Mouse (Mus musculus): ENCODE measurements around the gene Agtrap.
"Not testable (repeated sequence)": the region's sequence is repeated elsewhere in the genome, so short reads cannot be mapped to it uniquely, and the experiment has no call there.

Agtrap gene

DNA sequence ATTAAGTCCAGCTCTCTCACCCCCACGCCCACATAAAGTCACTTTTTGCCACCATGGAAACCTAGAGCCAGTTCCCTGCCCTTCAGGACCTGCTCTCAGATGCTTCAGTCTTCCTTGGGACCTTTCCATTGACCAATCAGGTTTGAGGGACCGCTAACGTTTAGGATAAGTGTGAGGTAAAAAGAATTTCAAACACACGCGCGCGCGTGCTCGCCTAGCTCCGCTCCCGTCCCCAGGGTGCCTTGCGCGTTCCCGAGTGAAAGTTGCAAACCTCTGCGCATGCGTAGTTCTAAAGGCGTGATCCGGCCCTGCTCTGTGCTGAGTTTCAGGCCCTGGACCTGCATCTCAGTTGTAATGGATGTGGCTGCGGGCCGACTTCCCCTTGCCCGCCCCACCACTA, 12.6 kb downstream of the Agtrap start:
- DNase-seq (ENCODE audit: low spot score in 2 of 2) = peak; percentile 51 to 64

DNA sequence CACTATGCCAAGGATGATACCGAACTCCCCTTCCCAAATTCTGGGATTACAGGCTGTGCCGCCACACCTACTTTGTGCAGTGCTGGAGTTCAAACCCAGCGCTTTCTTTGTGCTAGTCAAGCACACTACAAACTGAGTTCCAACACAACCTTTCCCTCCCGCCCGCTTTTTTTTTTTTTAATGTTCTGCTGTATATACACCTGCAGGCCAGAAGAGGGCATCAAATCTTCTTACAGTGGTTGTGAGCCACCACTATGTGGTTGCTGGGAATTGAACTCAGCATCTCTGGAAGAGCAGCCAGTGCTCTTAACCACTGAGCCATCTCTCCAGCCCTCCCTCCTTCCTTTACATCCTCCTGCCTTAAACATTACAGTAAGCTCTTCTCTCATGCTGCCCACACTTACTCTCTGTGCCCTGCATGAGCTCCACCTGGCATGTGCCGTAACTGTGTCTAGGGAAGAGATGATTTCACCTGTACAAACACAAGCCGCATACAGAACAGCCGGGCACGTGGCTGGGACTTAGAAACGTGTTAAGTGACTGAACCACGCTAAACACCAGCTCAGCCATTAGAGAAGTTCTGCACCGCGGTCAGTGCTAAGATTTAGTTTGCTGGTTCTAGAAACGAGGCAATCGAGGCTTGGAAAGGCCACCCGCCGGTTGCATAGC, 13.2 kb downstream of the Agtrap start:
- DNase-seq (ENCODE audit: low spot score in 2 of 2) = no peak

DNA sequence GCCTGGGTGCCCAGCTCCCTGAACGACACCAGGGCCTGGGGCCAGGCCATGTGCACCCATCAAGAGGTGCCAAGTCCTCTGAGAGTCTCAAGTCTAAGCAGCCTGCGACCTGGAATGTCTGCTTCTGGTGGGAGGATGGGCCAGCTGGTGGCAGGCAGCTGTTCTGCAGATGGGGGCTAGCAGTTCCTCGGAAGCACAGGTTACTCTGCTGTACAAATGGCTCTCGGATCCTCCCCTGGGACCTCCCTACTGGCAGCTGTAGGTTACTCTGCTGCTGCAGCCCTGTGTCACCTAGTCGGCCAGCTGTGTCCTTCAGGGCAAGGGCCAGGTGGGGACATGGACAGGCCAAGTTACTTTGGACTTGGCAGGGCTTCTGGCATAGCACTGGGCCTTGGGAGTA, 16.3 kb downstream of the Agtrap start:
- DNase-seq (ENCODE audit: low spot score in 2 of 2) = no peak

DNA sequence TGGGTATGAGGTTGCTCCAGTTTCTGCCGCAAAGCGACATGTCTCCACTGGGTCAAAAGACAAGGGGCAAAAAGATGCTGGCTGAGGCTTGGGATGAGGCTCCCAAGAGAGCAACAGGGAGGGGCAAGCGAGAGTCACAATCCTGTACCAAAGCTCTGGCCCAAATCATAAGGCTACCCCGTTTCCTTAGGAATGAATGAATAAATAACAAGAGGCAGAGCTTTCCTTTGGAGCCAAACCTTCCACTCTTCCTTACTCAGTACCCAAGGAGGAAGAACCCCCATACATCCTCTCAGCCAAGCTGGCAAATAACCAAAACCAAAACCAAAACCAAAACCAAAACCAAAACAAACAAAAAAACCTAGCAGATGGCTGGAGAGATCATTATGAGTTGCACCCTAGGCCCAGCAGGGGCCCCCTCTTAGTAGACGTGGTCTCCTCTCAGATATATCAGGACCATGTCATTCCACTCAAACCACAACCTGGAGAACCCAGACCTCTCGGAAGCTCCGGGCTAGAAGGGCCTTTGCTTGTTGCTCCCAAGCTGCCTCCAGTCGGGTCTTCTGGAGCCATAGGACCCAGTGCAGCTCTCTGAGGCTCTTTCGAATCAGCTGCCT, 18.1 kb downstream of the Agtrap start:
- no peak for DNase-seq (ENCODE audit: low spot score in 2 of 2)

DNA sequence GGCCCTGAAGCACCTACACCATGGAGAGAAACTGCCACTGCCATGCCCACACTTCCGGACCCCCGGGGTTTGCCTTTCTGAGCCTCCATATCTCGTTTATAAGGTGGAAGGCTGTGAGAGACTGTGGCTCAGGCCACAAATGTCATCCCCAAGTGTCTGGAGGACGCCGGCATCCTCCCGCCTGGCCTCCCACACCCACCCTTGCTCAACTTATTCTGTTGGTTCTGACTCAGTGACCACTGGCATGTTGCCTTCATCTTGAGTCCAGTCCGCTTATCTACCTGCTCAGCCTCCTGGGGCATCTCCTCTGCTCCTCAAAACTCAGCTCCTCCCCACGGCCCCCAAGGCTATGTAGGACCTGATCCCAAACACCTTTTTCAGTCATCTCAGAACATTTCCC, 20.5 kb downstream of the Agtrap start:
- no peak for DNase-seq (ENCODE audit: low spot score in 2 of 2)

DNA sequence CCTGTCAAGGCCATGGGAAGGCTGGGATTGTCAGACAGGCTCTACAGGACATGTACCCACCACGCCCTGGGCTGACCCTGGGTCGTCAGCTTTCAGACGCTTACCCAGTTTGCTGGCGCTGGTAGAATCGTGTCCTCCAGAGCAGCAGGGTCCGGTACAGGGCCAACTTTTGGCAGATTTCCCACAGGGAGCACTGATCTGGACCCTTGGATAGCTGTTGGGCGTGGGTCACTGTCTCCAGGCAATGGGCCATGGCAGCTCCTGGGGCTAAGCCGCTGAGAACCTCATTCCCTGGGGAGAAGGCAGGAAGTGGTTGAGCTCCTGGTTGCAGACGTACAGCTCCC, 21.5 kb downstream of the Agtrap start:
- DNase-seq (ENCODE audit: low spot score in 2 of 2) = no peak

DNA sequence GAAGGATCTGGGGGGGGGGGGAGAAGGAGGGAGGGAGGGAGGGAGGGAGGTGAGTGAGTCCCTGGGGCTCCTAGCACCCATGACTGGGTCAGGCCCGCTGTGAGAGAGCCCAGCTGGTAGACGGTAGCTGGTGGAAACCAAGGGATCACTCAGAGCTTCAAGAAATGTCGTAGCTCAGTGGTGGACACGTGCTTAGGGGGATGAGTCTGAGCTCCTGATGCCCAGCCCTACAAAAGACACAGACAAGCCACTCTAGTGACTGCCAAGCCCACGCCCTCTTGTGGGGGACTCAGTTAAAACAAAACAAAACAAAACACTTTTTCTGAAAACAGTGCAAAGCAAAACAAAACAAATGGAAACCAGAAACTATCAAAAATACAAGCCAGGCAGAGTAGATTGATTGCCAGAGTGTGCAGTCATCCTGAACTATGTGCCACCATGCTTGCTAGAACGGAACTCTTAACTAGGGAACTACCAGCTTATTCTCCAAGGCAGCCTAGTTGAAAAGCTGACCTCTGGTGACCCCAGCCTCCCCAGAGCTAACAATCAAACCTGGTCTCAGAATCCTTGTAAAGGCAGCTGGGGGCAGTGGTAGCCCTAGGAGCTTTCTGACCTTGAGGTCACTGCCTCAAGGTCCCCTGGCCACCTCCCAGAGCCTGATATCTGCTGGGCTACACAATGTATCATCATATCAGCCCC, 22.0 kb downstream of the Agtrap start:
- DNase-seq (ENCODE audit: low spot score in 2 of 2) = no peak

DNA sequence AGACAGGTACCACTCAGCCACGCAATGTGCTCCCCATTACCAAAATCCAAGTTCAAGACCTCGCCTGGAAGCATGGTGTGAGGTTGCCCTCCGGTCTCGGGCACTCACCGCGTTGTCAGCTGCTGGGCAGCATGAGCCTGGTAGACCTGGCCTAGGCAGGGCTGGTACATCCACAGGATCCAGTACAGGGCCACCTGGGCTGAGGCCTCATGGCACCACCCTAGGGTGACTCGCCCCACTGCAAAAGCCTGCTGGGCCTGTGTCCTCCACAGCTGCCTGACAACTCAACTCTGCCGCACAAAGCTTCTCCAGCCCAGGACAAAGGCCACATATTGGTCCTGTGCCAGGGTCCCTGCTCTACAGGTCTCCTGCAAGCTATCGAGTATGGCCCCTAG, 26.7 kb downstream of the Agtrap start:
- no peak for DNase-seq (ENCODE audit: low spot score in 2 of 2)

DNA sequence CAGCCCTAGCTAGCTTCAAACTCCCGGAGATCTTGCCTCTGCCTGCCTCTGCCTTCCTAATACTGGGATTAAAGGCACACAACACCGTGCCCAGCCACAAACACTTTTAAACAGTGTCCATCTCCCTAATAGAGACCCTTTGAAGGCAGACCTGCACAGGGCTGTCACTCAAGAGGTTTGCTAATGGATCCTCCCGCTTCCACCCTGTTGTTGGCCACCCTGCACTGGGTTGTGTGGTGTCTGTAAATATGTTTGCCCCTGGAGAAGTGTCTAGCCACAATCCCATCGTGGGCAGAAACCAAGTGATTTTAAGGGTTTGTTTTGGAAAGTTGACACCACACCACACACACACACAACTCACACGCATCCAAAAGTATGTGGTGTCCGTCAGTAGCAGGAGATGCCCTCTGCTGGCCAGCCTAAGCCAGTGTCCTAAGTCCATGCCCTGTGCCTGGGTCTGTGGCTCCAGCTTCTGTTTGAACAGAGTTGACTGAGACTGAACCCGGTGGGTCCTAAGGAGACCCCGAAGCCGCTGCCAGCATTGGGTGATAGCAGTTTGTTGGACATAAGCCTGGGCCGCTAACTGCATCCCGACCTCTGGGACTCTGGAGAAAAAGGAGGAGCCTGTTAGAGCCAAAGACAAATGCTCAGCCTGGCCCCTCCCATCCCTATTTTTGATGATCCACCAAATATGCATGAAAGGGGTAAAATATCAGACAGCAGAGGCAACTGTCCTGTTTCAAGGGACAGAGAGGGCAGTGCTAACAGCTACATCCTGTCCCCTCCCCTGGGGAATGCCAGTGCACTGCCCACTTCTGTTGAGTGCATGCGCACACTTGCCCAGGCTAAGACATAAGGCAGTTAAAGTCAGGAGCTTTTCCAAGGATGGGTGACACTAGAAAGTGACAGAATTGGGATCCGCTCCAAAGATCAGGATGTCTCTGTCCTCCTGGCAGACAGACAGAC, 27.4 kb downstream of the Agtrap start:
- DNase-seq (ENCODE audit: low spot score in 2 of 2) = no peak

DNA sequence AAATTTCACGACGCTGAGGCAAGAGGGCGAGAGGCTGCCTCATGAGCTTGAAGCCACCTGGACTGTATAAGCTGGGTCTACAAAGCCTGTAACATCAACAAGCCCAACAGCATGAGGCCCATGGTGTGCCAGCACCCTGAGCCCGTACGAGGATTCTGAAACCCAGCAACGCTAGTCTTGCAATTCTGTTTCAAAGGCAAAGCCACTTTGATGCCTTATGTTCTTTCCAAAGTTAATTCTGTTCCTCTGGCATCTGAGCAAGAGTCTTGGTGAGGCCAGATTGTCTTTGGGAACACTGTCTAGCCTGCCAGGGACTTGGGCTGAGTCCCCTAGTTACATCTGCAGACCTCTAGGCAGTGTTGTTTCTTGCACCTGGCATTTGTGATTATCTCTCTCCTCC, 28.8 kb downstream of the Agtrap start:
- DNase-seq (ENCODE audit: low spot score in 2 of 2) = no peak

DNA sequence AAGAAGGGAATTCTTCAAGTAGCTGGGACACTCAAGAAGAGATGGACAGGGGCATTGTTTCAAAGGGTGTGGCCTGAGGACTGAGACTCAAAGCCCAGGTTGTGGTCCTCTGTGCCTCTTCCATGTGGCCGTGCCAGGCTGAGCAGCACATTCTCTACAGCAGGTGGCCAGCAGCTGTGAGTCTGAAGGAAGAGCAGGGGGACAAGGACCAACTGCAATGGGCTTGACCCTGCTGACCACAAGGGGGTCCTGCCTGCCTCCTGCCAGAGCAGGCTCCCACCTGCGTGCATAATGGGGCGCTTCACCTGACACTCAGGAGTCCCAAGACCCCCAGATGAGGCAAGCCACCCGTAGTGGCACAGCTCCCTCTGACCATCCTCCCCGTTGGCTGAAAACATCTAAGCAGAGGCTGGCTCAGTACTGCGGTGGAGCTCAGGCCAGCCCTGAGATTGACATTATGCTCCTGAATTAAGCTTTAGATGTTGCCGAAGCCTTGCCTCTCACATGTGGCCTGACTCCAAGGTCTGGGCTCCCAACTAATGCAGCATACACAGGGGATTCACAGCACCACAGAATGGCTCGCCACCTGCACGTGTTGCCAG, 29.5 kb downstream of the Agtrap start:
- DNase-seq (ENCODE audit: low spot score in 2 of 2) = no peak

DNA sequence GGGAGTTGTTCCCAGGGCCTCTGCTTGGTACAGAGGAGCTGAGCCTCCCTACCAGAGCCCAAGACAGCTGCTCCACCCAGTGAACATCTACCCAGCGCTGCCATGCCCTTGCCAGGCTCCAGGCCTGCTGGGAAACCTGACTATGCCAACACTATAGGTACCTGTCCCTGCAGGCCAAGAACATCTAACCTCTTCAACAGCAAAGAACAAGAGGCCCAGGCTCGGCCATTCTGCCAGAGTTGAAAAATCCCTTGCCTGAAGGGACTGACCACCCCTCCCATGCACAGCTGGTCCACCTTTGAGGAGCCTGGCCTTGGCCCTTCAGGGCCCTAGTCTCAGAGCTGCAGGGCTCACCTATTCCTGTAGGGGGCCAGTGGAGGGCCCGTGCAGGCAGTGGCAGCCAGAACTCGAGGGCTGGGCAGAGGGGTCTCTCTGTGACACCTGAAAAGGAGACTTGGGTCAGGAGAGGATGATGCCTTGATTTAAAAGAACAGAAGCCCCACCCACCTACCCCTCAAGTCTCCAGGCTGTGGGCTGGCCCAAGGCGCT, 30.1 kb downstream of the Agtrap start:
- no peak for DNase-seq (ENCODE audit: low spot score in 2 of 2)

DNA sequence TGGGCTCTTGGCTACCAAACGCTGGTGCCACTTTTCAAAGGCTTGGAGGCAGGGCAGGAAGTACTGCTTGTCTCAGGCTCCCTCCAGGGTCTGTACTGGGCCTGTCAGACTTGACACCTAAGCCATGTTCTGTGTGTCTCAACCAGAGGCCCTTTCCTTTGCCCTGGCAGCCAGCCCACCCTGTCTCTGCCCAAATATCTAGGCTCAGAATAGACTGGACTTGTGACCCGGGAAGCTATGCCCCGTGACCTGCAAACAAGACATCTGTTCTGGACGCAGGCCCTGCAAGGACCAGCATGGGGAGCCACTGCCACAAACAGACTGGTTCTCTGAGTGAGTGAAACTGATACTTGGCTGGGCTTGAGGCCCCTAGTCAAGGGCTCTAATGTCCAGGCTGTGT, 31.0 kb downstream of the Agtrap start:
- DNase-seq (ENCODE audit: low spot score in 2 of 2) = no peak

DNA sequence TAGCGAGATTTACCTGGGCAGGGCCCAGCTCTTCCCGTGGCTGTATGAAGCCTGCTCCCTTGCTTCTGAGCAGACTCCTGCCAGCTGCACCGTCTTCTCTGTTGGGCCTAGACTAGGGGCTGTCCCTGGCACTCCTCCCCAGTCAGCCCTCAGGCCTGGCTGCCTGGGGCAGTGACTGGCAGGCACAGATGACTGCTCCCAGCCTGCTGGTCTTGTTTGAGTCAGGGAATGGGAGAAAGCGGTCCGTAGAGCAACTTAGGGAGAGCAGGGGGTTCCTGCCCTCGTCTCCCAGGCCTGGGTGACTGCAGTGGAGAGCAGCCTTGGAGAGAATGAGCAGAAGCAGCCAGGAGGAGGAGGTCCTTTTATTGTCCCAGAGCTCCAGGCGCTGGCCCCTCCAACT, 31.6 kb downstream of the Agtrap start:
- DNase-seq (ENCODE audit: low spot score in 2 of 2) = no peak

DNA sequence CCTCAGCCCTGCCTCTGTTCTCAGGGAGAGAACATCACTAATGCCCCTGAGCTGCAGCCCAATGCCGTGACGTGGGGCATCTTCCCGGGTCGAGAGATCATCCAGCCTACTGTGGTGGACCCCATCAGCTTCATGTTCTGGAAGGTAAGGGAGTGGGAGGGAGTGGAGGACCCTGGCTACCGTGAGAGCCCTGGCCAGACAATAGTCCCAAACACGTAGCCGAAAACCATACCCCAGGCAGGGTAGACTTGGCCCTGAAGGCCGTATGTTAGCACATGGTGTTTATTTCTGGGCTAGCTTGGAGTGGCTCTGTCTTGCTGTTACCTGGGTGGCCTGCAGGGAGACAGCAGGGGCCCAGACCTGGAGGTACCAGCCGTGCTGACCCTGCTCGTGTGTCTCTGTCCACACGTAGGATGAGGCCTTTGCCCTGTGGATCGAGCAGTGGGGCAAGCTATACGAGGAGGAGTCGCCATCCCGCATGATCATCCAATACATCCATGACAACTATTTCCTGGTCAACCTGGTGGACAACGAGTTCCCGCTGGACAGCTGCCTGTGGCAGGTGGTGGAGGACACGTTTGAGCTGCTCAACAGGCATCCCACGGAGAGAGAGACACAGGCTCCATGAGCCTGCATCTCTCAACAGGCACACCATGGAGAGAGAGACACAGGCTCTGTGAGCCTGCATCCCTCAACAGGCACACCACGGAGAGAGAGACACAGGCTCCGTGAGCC, 32.7 kb downstream of the Agtrap start:
- DNase-seq (ENCODE audit: low spot score in 2 of 2) = no peak

DNA sequence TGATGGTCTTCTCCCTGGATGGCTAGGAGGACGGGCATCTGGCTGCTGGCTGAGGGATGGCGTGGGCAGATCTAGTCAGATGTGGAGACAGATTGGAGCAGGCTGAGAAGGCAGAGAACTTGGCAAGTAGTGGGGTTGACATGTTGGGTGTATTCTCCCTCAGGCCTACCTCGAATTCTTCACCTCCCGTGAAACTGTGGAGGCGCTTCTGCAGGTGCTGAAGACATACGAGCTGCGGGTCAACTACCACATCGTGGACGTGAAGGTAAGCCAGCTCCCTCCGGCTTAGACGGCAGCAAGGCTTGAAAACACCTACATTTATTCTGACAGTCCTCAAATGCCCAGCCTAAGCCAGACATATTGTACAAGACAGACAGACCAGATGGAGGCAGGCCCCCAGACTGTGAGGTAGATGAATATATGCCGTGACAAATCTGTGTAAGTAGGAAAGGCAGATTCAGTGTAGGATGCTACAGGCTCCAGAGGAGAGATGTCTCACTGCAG, 34.4 kb downstream of the Agtrap start:
- DNase-seq (ENCODE audit: low spot score in 2 of 2) = no peak

DNA sequence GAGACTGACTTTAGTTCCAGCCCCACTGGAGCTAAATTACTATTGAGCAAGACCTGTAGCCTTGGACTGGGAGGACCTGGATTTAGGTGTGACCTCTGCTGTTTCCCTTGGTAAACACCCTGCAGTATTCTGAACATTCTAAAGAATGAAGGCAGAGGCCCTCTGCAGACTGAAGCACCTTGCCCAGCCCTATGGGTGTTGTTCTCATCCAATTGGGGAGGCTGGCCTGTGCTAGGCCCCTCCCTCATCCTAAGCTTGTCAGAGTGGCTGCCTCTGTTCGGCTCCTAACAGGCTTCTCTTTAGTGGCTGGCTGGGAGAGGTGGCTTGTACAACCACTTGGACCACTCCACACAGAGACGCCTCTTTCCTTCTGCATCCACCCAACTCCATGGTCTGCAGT, 34.9 kb downstream of the Agtrap start:
- no peak for DNase-seq (ENCODE audit: low spot score in 2 of 2)

DNA sequence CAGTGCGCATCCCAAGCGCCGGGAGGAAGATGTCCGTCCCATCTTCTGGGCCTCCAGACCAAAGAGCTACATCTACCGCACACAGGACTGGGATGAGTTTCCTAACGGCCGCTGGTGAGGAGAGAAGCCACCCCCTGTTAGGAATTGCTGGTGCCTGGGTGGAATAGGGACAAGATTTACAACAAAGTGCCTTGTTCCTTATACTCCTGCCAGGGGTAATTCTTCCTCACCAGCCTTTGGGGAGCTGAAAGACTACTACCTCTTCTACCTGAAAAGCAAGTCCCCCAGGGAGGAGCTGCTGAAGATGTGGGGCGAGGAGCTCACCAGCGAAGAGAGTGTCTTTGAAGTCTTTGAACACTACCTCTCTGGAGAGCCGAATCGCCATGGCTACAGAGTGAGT, 35.9 kb downstream of the Agtrap start:
- DNase-seq (ENCODE audit: low spot score in 2 of 2) = no peak

DNA sequence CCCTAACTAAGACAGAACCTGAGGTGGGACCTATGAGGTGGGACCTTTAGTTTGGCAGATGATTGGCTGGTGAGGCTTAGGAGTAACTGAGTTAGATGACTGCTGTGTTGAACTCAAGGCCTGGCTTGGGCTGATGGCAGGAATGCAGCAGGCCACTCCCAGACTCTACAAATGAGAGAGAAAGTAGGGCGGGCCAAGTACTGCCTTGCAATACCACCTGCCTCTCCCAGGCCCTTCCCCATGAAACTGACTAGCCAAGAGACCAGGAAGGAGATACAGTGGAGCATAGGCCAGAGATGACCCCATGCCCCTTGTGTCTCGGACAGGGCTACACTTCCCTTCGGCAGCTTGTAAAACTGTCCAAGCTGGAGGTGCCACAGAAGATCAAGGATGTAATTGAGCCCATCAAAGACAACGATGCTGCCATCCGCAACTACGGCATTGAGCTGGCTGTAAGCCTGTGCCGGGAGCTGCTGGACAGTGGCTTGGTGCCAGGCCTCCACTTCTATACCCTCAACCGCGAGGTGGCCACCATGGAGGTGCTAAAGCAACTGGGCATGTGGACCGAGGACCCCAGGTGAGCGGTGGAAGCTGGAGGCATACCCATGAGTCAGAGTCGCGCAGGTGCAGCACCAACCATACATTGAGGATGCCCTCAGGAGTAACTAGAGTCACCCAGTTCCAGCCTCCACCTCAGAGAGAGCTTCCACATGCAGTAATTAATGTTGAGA, 36.6 kb downstream of the Agtrap start:
- DNase-seq (ENCODE audit: low spot score in 2 of 2) = no peak

DNA sequence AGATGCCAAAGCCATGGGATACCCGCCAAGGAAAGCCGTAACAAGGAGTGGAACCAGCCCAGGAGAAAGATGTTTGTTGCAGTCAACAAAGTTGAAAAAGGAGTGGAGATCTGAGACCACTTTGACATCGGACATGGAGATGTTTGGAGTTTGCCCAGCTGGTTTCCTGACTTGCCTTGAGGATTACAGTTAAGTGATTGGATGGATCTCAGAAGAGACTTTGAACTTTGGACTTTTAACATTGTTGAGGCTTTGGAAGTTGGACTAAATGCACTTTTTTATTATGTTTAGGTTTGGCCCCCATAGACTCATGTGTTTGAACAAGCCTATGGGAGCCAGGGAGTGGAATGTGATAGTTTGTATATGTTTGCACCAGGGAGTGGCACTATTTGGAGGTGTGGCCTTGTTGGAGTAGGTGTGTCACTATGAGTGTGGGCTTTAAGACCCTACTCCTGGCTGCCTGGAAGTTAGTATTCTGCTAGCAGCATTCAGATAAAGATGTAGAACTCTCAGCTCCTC, 37.4 kb downstream of the Agtrap start:
- DNase-seq (ENCODE audit: low spot score in 2 of 2) = not testable (repeated sequence)

Data from urinary bladder, adult 18-20 months (tissue).